Mouse (Mus musculus) kidney, embryonic 14.5 days (tissue): Measurements from ENCODE around the gene Ip6k2. TPM values are rescaled to one million over a fixed set of nuclear protein-coding genes. Genes with fewer than 3 reads are reported as not detected.

Source experiments
- ATAC-seq: fragments of 200-750 bp; cut with Nextera tagmentation; 2 replicates; pipeline ENCODE4 v1.8.0; 2017; ENCODE audit warnings: moderate number of reproducible peaks, mild to moderate bottlenecking, moderate TSS enrichment, moderate library complexity; ENCODE audit not compliant: low FRiP score, low TSS enrichment
- H3K27ac ChIP-seq: fragments of 300-500 bp; sonication (generic); 2 replicates; pipeline ENCODE4 v1.5.1; 2014; ENCODE audit warnings: low read depth, mild to moderate bottlenecking, low read length, moderate library complexity, mixed read lengths
- H3K27me3 ChIP-seq: fragments of 300-500 bp; sonication (generic); 2 replicates; pipeline ENCODE4 v1.6.1; 2014; ENCODE audit warnings: mild to moderate bottlenecking, low read length; ENCODE audit not compliant: control insufficient read depth, insufficient read depth
- H3K36me3 ChIP-seq: fragments of 300-500 bp; sonication (generic); 2 replicates; pipeline ENCODE4 v1.6.1; 2014; ENCODE audit warnings: low read length, mixed read lengths; ENCODE audit not compliant: control insufficient read depth, insufficient read depth
- H3K4me1 ChIP-seq: fragments of 300-500 bp; sonication (generic); 2 replicates; pipeline ENCODE4 v1.6.1; 2014; ENCODE audit warnings: low read length, mixed read lengths; ENCODE audit not compliant: control insufficient read depth, insufficient read depth
- H3K4me2 ChIP-seq: fragments of 300-500 bp; sonication (generic); replicated peaks from 2 replicates; pipeline ENCODE4 v1.6.1; 2014; ENCODE audit warnings: low read depth, mild to moderate bottlenecking, low read length
- H3K4me3 ChIP-seq: fragments of 300-500 bp; sonication (generic); 2 replicates; pipeline ENCODE4 v1.5.1; 2014; ENCODE audit warnings: mild to moderate bottlenecking, low read length
- H3K9ac ChIP-seq: fragments of 300-500 bp; sonication (generic); 2 replicates; pipeline ENCODE4 v1.6.1; 2014; ENCODE audit warnings: low read depth, mild to moderate bottlenecking, low read length, moderate library complexity
- H3K9me3 ChIP-seq: fragments of 300-500 bp; sonication (generic); 2 replicates; pipeline ENCODE4 v1.6.1; 2016; ENCODE audit warnings: low read length; ENCODE audit not compliant: control insufficient read depth
- WGBS: fragments of 180-500 bp; shearing (Covaris S2); extraction: QIAGEN DNeasy Blood & Tissue Kit; methylation state at CpG from one replicate; pipeline ENCODE4 v1.1.7; 2014; 5-methylcytosine and 5-hydroxymethylcytosine counted together
- polyA plus RNA-seq: library from polyadenylated mRNA; unstranded; fragments of >200 nt; fragmentation: Nextera tagmentation; extraction: Ambion mirVana; gene quantifications from 2 replicates; pipeline ENCODE4 v1.2.1, GENCODE M21; 2014

Gene Ip6k2
- polyA plus RNA-seq, 1 experiment from 2014 or later: 134 TPM

GRCm38 (mm10) chr9:108776614-108777013 lies 7.0 kb upstream of the Ip6k2 start:
- Histone ChIP-seq H3K27me3 (no peaks in the 10 kb centered on the region), H3K9ac (no peak overlapping the region), H3K4me2 (no peak overlapping the region), H3K27ac (no peak overlapping the region), H3K4me1 (no peaks in the 10 kb centered on the region), H3K9me3 (peaks cover 4% of the 10 kb centered on the region; the same call in 1 of the 2 replicates), H3K36me3 (no peaks in the 10 kb centered on the region), H3K4me3 (no peak overlapping the region)
- 79% methylated on average over 4 of the region's 4 CpGs for WGBS
- no peak for ATAC-seq

DNA sequence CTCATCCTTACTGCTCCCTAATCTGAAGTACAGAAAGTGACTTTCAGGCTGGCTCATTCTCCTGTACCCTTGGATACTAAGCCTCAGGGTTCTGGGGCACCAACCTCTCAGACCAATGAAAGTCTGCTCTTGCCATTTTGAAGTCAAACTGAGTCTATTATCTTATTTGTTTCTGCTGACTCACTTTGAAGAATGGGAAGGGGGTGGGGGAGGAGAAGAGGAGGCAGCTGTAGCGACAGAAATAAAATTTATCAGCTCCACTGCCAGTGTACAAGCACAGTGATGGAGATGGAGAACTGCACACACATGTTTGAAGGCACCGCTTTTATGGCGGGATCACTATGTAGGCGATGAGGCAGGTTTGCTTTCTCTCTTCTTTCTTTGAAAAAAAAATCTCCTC lies 6.3 kb upstream of the Ip6k2 start:
- Histone ChIP-seq H3K4me3 (no peak overlapping the region), H3K27me3 (no peaks in the 10 kb centered on the region), H3K4me2 (no peak overlapping the region), H3K36me3 (no peaks in the 10 kb centered on the region), H3K4me1 (no peaks in the 10 kb centered on the region), H3K9me3 (peaks cover 4% of the 10 kb centered on the region; the same call in 1 of the 2 replicates), H3K27ac (no peak overlapping the region), H3K9ac (no peak overlapping the region)
- 75% methylated on average over 4 of the region's 4 CpGs for WGBS
- no peak for ATAC-seq

GRCm38 (mm10) chr9:108780959-108781358 lies 2.6 kb upstream of the Ip6k2 start:
- peaks cover 11% of the 10 kb centered on the region; the same call in 1 of the 2 replicates for H3K4me1 ChIP-seq
- H3K9me3 ChIP-seq: no peaks in the 10 kb centered on the region
- no peak overlapping the region for H3K9ac ChIP-seq
- no peak overlapping the region for H3K4me2 ChIP-seq
- H3K27ac ChIP-seq: no peak overlapping the region
- H3K4me3 ChIP-seq: no peak overlapping the region
- ATAC-seq: no peak
- H3K27me3 ChIP-seq: no peaks in the 10 kb centered on the region
- 63% methylated on average over 5 of the region's 5 CpGs for WGBS
- H3K36me3 ChIP-seq: no peaks in the 10 kb centered on the region

DNA sequence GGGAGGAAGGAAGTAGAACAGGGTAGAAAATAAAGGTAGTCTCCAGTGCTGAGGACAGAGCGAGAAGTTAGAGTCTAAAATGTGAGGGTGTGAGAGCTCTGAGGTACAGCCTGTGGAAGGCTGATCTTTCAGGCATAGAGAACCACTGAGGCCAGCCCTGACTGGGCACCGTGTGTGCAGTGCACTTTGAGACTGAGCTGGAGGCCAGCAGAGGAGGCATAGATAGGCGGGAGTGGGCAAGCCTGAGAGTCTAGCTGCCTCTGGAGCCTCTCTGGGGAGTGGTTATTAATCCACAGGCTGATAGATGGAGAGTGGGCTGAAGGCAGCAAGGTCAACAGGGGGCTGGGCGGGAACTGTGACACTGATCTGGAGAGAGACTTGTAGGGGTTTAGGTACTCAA lies 1.7 kb upstream of the Ip6k2 start:
- no peaks in the 10 kb centered on the region for H3K27me3 ChIP-seq
- no peak overlapping the region for H3K27ac ChIP-seq
- peaks cover 18% of the 10 kb centered on the region; the same call in 1 of the 2 replicates for H3K4me1 ChIP-seq
- peaks cover 2% of the 10 kb centered on the region; the same call in 1 of the 2 replicates for H3K36me3 ChIP-seq
- H3K4me2 ChIP-seq: no peak overlapping the region
- H3K9ac ChIP-seq: no peak overlapping the region
- H3K4me3 ChIP-seq: no peak overlapping the region
- WGBS: 40% methylated on average over 4 of the region's 4 CpGs
- no peak for ATAC-seq
- no peaks in the 10 kb centered on the region for H3K9me3 ChIP-seq

- 21% methylated on average over 9 of the region's 9 CpGs for WGBS
- Histone ChIP-seq H3K4me2 (peak overlapping the region; percentile 78), H3K27me3 (no peaks in the 10 kb centered on the region), H3K4me1 (peaks cover 28% of the 10 kb centered on the region), H3K9ac (peak overlapping the region; percentile 98; the same call in 1 of the 2 replicates), H3K9me3 (no peaks in the 10 kb centered on the region), H3K36me3 (peaks cover 8% of the 10 kb centered on the region; the same call in 1 of the 2 replicates), H3K27ac (no peak overlapping the region), H3K4me3 (peak overlapping the region; percentile 75)
- ATAC-seq: 0 out of 2 replicates have a peak, but pooled peaks have one; percentile 1
Observed at GRCm38 (mm10) chr9:108782836-108783547, 604 bp upstream of the Ip6k2 start.

GRCm38 (mm10) chr9:108785416-108785815 lies 1.8 kb downstream of the Ip6k2 start:
- peaks cover 28% of the 10 kb centered on the region for H3K4me1 ChIP-seq
- H3K27ac ChIP-seq: no peak overlapping the region
- ATAC-seq: no peak
- peak overlapping the region; percentile 75; the same call in 1 of the 2 replicates for H3K4me3 ChIP-seq
- no peaks in the 10 kb centered on the region for H3K27me3 ChIP-seq
- peaks cover 8% of the 10 kb centered on the region; the same call in 1 of the 2 replicates for H3K36me3 ChIP-seq
- peak overlapping the region; percentile 98; the same call in 1 of the 2 replicates for H3K9ac ChIP-seq
- H3K4me2 ChIP-seq: peak overlapping the region; percentile 78
- no peaks in the 10 kb centered on the region for H3K9me3 ChIP-seq

GRCm38 (mm10) chr9:108786494-108786893 lies 2.9 kb downstream of the Ip6k2 start:
- no peak overlapping the region for H3K4me2 ChIP-seq
- WGBS: 84% methylated on average over 1 of the region's 1 CpGs
- peaks cover 13% of the 10 kb centered on the region; the same call in 1 of the 2 replicates for H3K36me3 ChIP-seq
- no peaks in the 10 kb centered on the region for H3K9me3 ChIP-seq
- peaks cover 28% of the 10 kb centered on the region for H3K4me1 ChIP-seq
- no peak overlapping the region for H3K9ac ChIP-seq
- no peak for ATAC-seq
- H3K27me3 ChIP-seq: no peaks in the 10 kb centered on the region
- no peak overlapping the region for H3K27ac ChIP-seq
- no peak overlapping the region; the same call in 1 of the 2 replicates for H3K4me3 ChIP-seq

DNA sequence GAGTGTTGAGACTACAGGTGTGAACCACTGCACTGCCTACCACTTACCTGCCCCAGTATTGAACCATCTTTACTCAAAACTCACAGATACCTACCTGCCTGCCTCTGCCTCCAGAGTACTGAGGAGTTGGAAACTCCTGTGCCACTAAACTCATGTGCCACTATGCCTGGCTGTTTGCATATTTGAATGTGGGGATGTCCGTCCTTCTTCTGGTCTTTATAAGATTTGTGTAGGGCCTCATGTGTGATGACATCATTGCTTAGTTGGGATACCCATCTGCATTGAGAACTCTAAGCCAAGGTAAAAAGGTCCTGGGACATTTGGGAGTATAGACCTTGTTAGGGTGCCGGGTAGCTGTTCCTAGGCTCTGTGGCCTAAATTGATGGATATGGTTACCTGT lies 3.5 kb downstream of the Ip6k2 start:
- no peak for ATAC-seq
- Histone ChIP-seq H3K27ac (no peak overlapping the region), H3K9me3 (no peaks in the 10 kb centered on the region), H3K27me3 (no peaks in the 10 kb centered on the region), H3K4me3 (no peak overlapping the region), H3K9ac (no peak overlapping the region), H3K4me2 (no peak overlapping the region), H3K36me3 (peaks cover 13% of the 10 kb centered on the region; the same call in 1 of the 2 replicates), H3K4me1 (peaks cover 33% of the 10 kb centered on the region)
- WGBS: 89% methylated on average over 2 of the region's 2 CpGs

DNA sequence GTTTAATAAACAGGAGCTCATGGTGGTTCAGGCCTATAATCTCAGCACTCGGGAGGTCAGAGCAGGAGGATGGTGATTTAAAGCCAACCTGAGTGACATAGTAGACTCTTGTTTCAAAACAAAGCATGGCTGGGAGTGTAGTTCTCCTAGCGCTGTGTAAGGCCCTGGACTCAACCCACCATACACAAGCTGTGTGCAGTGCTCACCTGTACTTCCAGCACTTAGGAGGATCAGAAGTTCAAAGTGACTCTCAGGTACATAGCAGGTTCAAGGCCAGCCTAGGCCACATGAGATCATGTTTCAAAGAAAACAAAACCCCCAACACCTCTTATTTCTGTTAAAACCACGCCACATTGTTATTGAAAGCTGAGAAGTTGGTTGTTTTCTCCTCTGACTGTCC lies 5.1 kb downstream of the Ip6k2 start:
- Histone ChIP-seq H3K9me3 (no peaks in the 10 kb centered on the region), H3K27me3 (no peaks in the 10 kb centered on the region), H3K4me3 (no peak overlapping the region), H3K4me1 (peaks cover 44% of the 10 kb centered on the region), H3K4me2 (no peak overlapping the region), H3K36me3 (peaks cover 13% of the 10 kb centered on the region; the same call in 1 of the 2 replicates), H3K9ac (no peak overlapping the region), H3K27ac (no peak overlapping the region)
- ATAC-seq: no peak
- WGBS: 33% methylated on average over 3 of the region's 3 CpGs
